Mouse (Mus musculus): ENCODE measurements at regions not wholly inside any gene's neighbourhood (a gene's known extent, or its start where the extent isn't known, plus 50 kb on each side); places are given as distances from the start of the nearest gene placed in this dataset.

GRCm38 (mm10) chr2:147845256-147845655 lies 201.5 kb downstream of the Foxa2 start:
- TF ChIP-seq CTCF (IDR thresholded peaks at IDR 0.05; ENCODE audit: low read depth, low read length) = no peak
- no peak for TF ChIP-seq POLR2A (IDR thresholded peaks at IDR 0.05; ENCODE audit: extremely low read depth, insufficient read depth, low read length)

Measured in liver, adult 2 months (tissue).